Mouse (Mus musculus): ENCODE data around the gene Fbxo42. TPM values are rescaled to one million over a fixed set of nuclear protein-coding genes. Genes with fewer than 3 reads are reported as not detected.
A peak's percentile ranks its signal among the peaks of the same experiment; 100 is the strongest.

Gene Fbxo42
- polyA plus RNA-seq, 1 experiment from 2014 or later = 18.7 TPM

DNA sequence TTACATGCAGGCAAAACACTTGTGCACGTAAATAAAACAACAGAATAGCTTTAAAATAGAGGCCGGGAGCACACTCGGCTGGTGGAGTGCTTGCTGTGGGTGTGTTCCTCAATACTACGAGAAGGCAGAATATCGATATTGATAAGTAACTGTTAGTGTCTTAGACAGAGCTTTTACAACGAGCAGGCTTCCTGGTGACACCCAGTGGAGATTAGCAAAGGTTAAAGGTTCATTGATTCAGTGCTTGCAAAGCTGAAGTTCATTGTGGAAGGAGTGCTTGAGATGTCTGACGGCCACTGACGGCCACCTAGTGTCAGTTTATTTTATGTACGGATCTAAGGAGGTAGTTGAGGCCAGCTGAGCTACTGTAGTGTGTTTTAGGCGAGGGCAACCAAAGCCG, 11.4 kb downstream of the Fbxo42 start:
- 31% methylated on average over 11 of the region's 11 CpGs for WGBS
- ATAC-seq = peak; percentile 86
- H3K4me2 ChIP-seq (replicated peaks) = peak overlapping the region; percentile 24; the same call in 1 of the 2 replicates
- H3K27ac ChIP-seq = peak overlapping the region; percentile 83
- no peaks in the 10 kb centered on the region for H3K27me3 ChIP-seq (replicated peaks)
- 0 out of 2 replicates have a peak overlapping the region, but pooled peaks have one; percentile 0 for H3K9ac ChIP-seq
- H3K9me3 ChIP-seq = no peaks in the 10 kb centered on the region
- peaks cover 30% of the 10 kb centered on the region for H3K4me1 ChIP-seq (replicated peaks)
- no peak overlapping the region for H3K4me3 ChIP-seq (replicated peaks)
- 0 out of 2 replicates have a peak, but pooled peaks cover 3% of the 10 kb centered on the region for H3K36me3 ChIP-seq

DNA sequence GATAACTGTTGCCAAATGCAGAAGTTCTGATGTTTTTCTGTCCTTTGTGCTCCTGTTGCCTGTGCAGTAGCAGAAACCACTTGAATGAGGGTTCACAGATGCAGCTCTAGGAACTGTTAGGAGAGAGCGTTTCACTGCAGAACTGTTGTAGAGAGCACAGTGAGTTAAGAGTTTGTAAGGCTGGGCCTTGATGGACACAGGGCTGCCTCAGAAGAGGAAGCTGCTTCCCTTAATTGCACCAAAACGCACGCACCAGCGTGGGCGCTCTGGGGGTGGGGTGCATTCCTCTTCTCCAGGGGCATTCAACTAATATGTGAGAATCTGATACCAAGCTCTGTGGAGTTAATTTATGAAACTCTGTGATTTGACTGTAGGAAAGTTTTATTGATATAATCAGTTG, 12.0 kb downstream of the Fbxo42 start:
- no peaks in the 10 kb centered on the region for H3K27me3 ChIP-seq (replicated peaks)
- H3K4me2 ChIP-seq (replicated peaks) = no peak overlapping the region
- 34% methylated on average over 5 of the region's 5 CpGs for WGBS

DNA sequence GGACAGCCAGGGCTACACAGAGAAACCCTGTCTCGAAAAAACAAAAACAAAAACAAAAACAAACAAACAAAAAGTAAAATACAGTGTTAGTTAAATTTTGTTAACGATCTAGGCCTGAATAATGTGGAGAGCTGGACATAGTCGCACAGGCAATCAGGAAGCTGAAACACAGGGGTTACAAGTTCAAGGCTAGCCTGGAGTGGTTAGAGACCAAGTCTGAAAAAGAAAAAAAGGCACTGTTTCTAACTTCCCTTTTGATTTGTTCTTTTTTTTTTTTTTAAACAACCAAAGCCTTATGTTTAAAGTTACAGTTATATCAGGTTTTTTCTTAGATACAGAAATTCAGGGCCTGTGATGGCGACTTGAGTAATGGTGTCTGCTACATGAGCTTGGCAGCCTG, 12.5 kb downstream of the Fbxo42 start:
- Histone ChIP-seq H3K4me1 (replicated peaks) (peaks cover 30% of the 10 kb centered on the region), H3K4me2 (replicated peaks) (no peak overlapping the region), H3K4me3 (replicated peaks) (no peak overlapping the region), H3K9ac (no peak overlapping the region), H3K27ac (no peak overlapping the region), H3K36me3 (0 out of 2 replicates have a peak, but pooled peaks cover 3% of the 10 kb centered on the region), H3K27me3 (replicated peaks) (no peaks in the 10 kb centered on the region), H3K9me3 (no peaks in the 10 kb centered on the region)
- WGBS = 82% methylated on average over 4 of the region's 4 CpGs
- no peak for ATAC-seq

More for the DNA sequence above, 12.0 kb downstream of the Fbxo42 start:
- peak overlapping the region; percentile 83 for H3K27ac ChIP-seq
- no peaks in the 10 kb centered on the region for H3K9me3 ChIP-seq
- H3K36me3 ChIP-seq = 0 out of 2 replicates have a peak, but pooled peaks cover 3% of the 10 kb centered on the region
- no peak overlapping the region for H3K4me3 ChIP-seq (replicated peaks)
- no peak overlapping the region for H3K9ac ChIP-seq
- no peak for ATAC-seq
- peaks cover 30% of the 10 kb centered on the region for H3K4me1 ChIP-seq (replicated peaks)

DNA sequence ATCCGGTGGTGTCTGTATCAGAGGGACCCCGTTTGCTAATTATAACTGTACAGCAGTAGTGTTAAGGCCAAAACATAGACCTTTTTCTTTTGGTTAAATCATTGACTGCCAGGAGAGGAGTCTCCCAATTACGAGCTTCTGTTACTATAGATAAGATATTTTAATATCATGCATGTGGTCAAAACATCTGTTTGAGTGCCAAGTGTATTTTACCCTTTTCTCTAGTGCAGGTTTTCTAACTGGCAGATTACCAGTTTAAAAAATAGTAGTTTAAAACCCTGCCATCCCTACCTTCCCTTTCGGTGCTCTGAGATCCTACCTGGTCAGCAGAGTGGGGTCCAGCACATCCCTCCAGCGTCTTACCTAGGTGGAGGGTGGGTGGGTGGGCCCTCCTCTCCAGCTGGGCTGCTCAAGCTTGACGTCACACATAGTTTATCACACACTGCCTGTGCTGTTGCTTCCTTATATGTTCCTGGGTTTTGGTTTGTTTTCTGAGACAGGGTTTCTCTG, 14.0 kb downstream of the Fbxo42 start:
- 81% methylated on average over 6 of the region's 6 CpGs for WGBS
- ATAC-seq = no peak
- no peak overlapping the region for H3K4me3 ChIP-seq (replicated peaks)
- H3K36me3 ChIP-seq = 0 out of 2 replicates have a peak, but pooled peaks cover 3% of the 10 kb centered on the region
- peaks cover 31% of the 10 kb centered on the region for H3K4me1 ChIP-seq (replicated peaks)
- no peak overlapping the region for H3K9ac ChIP-seq
- H3K4me2 ChIP-seq (replicated peaks) = no peak overlapping the region
- no peak overlapping the region for H3K27ac ChIP-seq
- no peaks in the 10 kb centered on the region for H3K9me3 ChIP-seq
- H3K27me3 ChIP-seq (replicated peaks) = no peaks in the 10 kb centered on the region

DNA sequence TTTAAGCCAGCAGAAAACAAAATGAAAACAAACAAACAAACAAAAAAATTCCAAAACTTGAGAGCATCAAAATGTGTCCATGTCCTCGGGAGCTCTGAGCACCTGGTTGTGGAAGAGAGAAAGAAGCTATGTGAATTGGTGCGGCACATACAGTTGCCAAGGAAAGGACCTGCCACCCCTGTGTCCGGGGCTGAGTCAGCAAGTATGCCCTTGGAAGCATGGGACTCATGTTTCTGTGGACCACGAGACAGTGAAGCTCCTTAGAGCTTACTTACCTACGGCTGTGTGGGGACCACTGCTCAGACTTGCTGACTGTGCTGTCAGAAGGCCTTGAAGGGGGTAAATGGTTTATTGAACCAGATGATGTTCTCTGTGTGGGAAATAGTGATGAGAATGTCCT, 16.0 kb downstream of the Fbxo42 start:
- H3K27ac ChIP-seq = no peak overlapping the region
- WGBS = 89% methylated on average over 5 of the region's 5 CpGs

DNA sequence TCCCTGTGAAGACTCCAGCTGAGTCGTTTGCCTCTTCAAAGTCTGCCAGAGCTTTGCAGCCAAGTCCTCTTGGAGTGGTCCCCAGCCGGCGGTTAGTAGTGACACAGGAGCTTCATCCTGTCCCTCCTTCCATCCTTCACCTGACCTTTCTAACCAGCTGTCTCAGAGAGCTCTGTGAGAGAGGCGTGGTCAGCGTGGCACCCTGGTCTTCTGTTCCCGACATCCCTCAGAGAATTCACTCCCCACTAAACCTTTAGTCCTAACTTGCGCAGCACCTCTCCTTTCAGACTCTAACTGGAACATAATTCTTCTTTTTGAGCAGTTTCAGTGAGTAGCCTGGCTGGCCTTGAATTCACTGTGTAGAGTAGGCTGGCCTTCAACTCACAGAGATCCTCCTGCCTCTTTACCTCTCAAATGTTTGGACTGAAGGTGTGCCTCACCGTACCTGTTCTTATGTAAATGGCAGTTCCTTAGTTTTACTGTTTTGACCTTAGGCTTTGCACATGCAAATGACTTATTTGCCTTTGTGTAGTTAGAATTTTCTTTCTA, 18.1 kb downstream of the Fbxo42 start:
- Histone ChIP-seq H3K27me3 (replicated peaks) (no peaks in the 10 kb centered on the region), H3K4me3 (replicated peaks) (no peak overlapping the region), H3K9me3 (no peaks in the 10 kb centered on the region), H3K4me2 (replicated peaks) (no peak overlapping the region), H3K36me3 (peaks cover 16% of the 10 kb centered on the region), H3K4me1 (replicated peaks) (0 out of 2 replicates have a peak, but pooled peaks cover 5% of the 10 kb centered on the region), H3K9ac (no peak overlapping the region), H3K27ac (no peak overlapping the region)
- WGBS = 71% methylated on average over 8 of the region's 8 CpGs
- no peak for ATAC-seq

More for the DNA sequence above, 16.0 kb downstream of the Fbxo42 start:
- Histone ChIP-seq H3K9ac (no peak overlapping the region), H3K4me2 (replicated peaks) (no peak overlapping the region), H3K9me3 (no peaks in the 10 kb centered on the region), H3K4me3 (replicated peaks) (no peak overlapping the region), H3K27me3 (replicated peaks) (no peaks in the 10 kb centered on the region), H3K4me1 (replicated peaks) (peaks cover 16% of the 10 kb centered on the region), H3K36me3 (peaks cover 9% of the 10 kb centered on the region; the same call in 1 of the 2 replicates)
- ATAC-seq = no peak

DNA sequence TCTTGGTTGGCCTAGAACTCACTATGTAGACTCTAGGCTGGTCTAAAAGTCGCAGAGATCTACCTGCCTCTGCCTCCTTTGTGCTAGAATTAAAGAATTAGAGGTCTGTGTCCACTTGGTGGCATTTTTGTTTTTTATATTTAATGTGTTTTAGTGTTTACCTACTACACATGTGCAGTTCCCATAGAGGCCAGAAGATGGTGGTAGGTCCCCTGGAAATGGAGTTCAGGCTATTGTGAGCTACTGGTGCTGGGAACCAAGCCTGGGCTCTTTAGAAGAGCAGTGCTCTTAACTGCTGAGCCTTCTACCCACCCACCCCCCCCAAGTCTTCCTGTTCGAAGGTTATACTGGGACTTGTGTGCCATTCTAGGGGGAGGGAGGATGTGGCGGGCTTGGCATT, 19.4 kb downstream of the Fbxo42 start:
- ATAC-seq = no peak
- 94% methylated on average over 3 of the region's 3 CpGs for WGBS

DNA sequence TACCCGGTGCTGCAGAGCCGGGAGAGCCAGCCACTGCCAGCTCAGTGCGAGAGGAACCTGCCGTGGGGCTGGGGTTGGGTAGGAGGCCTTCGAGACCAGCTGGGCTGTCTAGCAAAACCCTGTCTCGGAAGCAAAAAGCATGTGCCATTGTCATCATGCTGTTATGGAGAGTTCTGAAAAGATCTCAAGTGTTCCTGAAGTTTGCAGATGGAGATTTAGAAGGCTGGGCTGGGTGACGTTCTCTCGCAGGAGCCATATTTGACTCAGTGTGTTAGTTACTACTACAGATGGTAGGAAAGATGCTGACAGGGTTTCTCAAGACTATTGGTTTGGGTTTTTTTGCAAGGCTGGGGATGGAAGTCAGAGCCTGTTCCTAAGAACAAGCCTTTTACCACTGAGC, 24.4 kb downstream of the Fbxo42 start:
- Histone ChIP-seq H3K27ac (no peak overlapping the region), H3K4me1 (replicated peaks) (no peaks in the 10 kb centered on the region), H3K4me3 (replicated peaks) (no peak overlapping the region), H3K9ac (no peak overlapping the region), H3K4me2 (replicated peaks) (no peak overlapping the region), H3K9me3 (no peaks in the 10 kb centered on the region), H3K27me3 (replicated peaks) (no peaks in the 10 kb centered on the region), H3K36me3 (peaks cover 25% of the 10 kb centered on the region)
- 91% methylated on average over 8 of the region's 8 CpGs for WGBS
- ATAC-seq = no peak

More for the DNA sequence above, 19.4 kb downstream of the Fbxo42 start:
- Histone ChIP-seq H3K4me3 (replicated peaks) (no peak overlapping the region), H3K27ac (no peak overlapping the region), H3K4me1 (replicated peaks) (0 out of 2 replicates have a peak, but pooled peaks cover 5% of the 10 kb centered on the region), H3K9me3 (no peaks in the 10 kb centered on the region), H3K27me3 (replicated peaks) (no peaks in the 10 kb centered on the region), H3K9ac (no peak overlapping the region), H3K4me2 (replicated peaks) (no peak overlapping the region), H3K36me3 (peaks cover 28% of the 10 kb centered on the region)

DNA sequence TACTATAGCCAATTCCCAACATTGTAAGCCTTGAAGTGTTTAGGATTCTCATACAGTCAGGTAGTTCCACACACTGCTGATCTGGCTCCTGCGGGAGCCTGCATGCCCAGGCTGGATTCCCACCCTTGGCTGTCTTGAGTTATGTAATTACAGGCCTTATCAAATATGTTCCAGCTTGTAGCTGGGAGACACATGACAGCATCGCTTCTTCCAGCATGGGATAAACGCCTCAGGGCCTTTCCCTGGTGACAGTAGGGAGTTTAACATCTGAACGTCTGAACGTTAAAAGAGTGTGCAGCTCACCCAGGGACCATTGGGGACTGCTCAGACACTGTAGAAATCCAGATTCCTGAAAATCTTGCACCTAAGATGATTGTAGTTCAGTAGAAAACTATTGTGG, 28.1 kb downstream of the Fbxo42 start:
- 81% methylated on average over 5 of the region's 5 CpGs for WGBS
- Histone ChIP-seq H3K4me2 (replicated peaks) (no peak overlapping the region), H3K36me3 (peaks cover 14% of the 10 kb centered on the region), H3K9ac (no peak overlapping the region), H3K4me1 (replicated peaks) (no peaks in the 10 kb centered on the region), H3K27ac (no peak overlapping the region), H3K4me3 (replicated peaks) (no peak overlapping the region), H3K9me3 (no peaks in the 10 kb centered on the region), H3K27me3 (replicated peaks) (no peaks in the 10 kb centered on the region)
- ATAC-seq = no peak

DNA sequence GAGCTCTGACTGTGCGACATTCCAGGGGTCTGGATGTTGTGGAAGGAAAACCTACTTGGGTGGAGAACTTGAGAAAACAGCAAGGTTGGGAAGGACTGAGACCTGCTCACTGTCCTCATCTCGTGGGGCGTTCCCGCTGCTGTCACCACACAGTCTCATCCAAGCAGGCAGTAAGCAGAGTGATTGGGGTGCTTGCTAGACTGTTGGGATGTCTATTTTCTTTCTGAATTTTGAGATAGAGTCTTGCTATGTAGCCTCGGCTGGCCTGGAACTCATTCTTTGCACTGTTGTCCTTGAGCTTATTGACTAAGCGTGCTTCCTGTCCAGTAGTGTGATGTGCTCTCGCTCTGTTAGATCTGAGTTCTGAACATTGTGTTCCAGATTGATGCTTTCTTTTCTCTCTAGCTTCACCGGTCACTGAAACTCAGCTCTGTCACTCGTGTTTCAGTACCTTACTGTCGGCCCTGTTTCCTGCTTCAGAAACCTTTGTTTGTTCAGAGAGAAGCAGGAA, 28.7 kb downstream of the Fbxo42 start:
- Histone ChIP-seq H3K4me1 (replicated peaks) (no peaks in the 10 kb centered on the region), H3K27me3 (replicated peaks) (no peaks in the 10 kb centered on the region), H3K36me3 (peaks cover 10% of the 10 kb centered on the region), H3K4me2 (replicated peaks) (no peak overlapping the region), H3K4me3 (replicated peaks) (no peak overlapping the region), H3K9ac (no peak overlapping the region), H3K27ac (no peak overlapping the region), H3K9me3 (no peaks in the 10 kb centered on the region)
- 82% methylated on average over 10 of the region's 10 CpGs for WGBS
- no peak for ATAC-seq

DNA sequence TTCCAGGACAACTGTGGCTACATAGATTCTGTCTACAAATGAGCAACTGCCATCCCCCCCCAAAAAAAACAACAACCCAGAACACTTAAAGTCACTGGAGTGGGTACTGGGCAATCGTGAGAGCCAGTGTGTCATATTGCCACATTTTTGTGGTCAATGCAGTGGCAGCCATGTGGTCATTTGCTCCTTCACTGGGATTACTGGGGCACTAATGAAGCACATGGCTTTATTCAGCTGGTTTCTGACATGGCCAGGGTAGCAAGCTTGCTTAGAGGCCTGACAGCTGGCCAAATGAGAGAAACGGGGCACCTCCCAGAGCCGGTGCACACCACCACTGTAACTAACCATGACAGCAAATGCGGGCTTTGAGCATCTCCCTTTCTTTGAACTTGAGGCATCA, 30.8 kb downstream of the Fbxo42 start:
- Histone ChIP-seq H3K27ac (no peak overlapping the region), H3K36me3 (peaks cover 4% of the 10 kb centered on the region; the same call in 1 of the 2 replicates), H3K4me1 (replicated peaks) (no peaks in the 10 kb centered on the region), H3K4me3 (replicated peaks) (no peak overlapping the region), H3K9ac (no peak overlapping the region), H3K4me2 (replicated peaks) (no peak overlapping the region), H3K9me3 (no peaks in the 10 kb centered on the region), H3K27me3 (replicated peaks) (no peaks in the 10 kb centered on the region)
- WGBS = 90% methylated on average over 4 of the region's 4 CpGs
- ATAC-seq = no peak

DNA sequence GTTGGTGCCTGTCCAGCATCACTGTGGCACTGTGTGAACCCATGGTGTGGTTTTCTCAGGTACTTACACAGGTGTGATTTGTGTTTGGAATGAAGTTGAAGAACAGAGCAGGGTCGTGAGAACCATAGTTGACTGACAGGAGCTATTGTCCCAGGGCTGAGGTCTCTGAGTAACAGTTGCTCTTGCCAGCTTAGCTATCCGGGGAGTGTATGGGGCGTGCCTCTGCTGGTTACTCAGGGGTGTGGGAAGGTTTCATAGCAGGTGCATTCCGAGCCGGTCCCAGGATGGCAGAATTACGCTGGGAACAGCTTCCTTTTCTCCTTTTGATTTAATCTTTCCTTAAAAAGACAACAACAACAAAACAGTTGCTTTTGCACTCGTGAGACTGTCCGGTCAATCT, 33.1 kb downstream of the Fbxo42 start:
- Histone ChIP-seq H3K27me3 (replicated peaks) (no peaks in the 10 kb centered on the region), H3K27ac (no peak overlapping the region), H3K9me3 (no peaks in the 10 kb centered on the region), H3K4me2 (replicated peaks) (no peak overlapping the region), H3K4me1 (replicated peaks) (no peaks in the 10 kb centered on the region), H3K36me3 (peaks cover 4% of the 10 kb centered on the region; the same call in 1 of the 2 replicates), H3K9ac (no peak overlapping the region), H3K4me3 (replicated peaks) (no peak overlapping the region)
- ATAC-seq = no peak
- 82% methylated on average over 8 of the region's 8 CpGs for WGBS

DNA sequence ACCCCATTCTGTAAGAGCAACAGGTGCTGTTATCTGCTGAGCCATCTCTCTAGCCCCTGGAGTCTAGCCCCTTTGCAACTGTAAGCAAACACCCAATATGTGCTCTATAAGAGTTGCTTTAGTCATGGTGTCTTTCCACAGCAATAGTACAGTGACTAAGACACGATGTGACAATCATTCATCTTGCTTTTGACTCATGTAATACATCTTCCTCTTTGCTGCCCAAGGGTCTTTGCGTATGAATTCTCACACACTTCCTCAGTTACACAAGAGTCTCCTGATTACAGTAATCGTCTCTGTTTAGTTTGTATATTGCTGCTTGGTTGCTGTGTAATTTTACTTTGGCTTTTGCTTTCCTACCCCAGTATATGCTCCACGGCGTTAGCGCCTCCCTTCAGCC, 34.3 kb downstream of the Fbxo42 start:
- H3K4me3 ChIP-seq (replicated peaks) = no peak overlapping the region
- no peaks in the 10 kb centered on the region for H3K9me3 ChIP-seq
- no peaks in the 10 kb centered on the region for H3K27me3 ChIP-seq (replicated peaks)
- peaks cover 4% of the 10 kb centered on the region; the same call in 1 of the 2 replicates for H3K36me3 ChIP-seq
- no peak overlapping the region for H3K4me2 ChIP-seq (replicated peaks)
- WGBS = 87% methylated on average over 6 of the region's 6 CpGs
- H3K27ac ChIP-seq = no peak overlapping the region
- ATAC-seq = no peak
- H3K9ac ChIP-seq = no peak overlapping the region
- peaks cover 11% of the 10 kb centered on the region; the same call in 1 of the 2 replicates for H3K4me1 ChIP-seq (replicated peaks)
